Mouse (Mus musculus) neural tube, embryonic 11.5 days (tissue): ENCODE data around the gene Xylt1. TPM values are rescaled to one million over a fixed set of nuclear protein-coding genes. Genes with fewer than 3 reads are reported as not detected.

Experiments used
- ATAC-seq: fragments of 200-750 bp; cut with Nextera tagmentation; 2 replicates; pipeline ENCODE4 v1.8.0; 2017; ENCODE audit warnings: moderate number of reproducible peaks, mild to moderate bottlenecking, moderate TSS enrichment, moderate library complexity; ENCODE audit not compliant: insufficient read depth, low FRiP score, low TSS enrichment
- DNase-seq: peaks from one replicate; pipeline ENCODE4 v3.0.0-alpha.2; 2015; ENCODE audit warnings: low spot score
- H3K27ac ChIP-seq: fragments of 300-500 bp; sonication (generic); 2 replicates; pipeline ENCODE4 v1.5.1; 2014; ENCODE audit warnings: low read depth, mild to moderate bottlenecking, low read length
- H3K27me3 ChIP-seq: fragments of 300-500 bp; sonication (generic); 2 replicates; pipeline ENCODE4 v1.6.1; 2014; ENCODE audit warnings: mild to moderate bottlenecking, low read length, mixed read lengths; ENCODE audit not compliant: control insufficient read depth, insufficient read depth
- H3K36me3 ChIP-seq: fragments of 300-500 bp; sonication (generic); 2 replicates; pipeline ENCODE4 v1.6.1; 2014; ENCODE audit warnings: mild to moderate bottlenecking, low read length, moderate library complexity, mixed read lengths; ENCODE audit not compliant: control insufficient read depth, insufficient read depth
- H3K4me1 ChIP-seq: fragments of 300-500 bp; sonication (generic); 2 replicates; pipeline ENCODE4 v1.6.1; 2014; ENCODE audit warnings: low read length, mixed read lengths; ENCODE audit not compliant: control insufficient read depth, insufficient read depth
- H3K4me2 ChIP-seq: fragments of 300-500 bp; sonication (generic); 2 replicates; pipeline ENCODE4 v1.6.1; 2014; ENCODE audit warnings: low read depth, mild to moderate bottlenecking, moderate library complexity
- H3K4me3 ChIP-seq: fragments of 300-500 bp; sonication (generic); 2 replicates; pipeline ENCODE4 v1.5.1; 2014; ENCODE audit warnings: low read depth, low read length
- H3K9ac ChIP-seq: fragments of 300-500 bp; sonication (generic); 2 replicates; pipeline ENCODE4 v1.6.1; 2014; ENCODE audit warnings: mild to moderate bottlenecking, low read length
- H3K9me3 ChIP-seq: fragments of 300-500 bp; sonication (generic); 2 replicates; pipeline ENCODE4 v1.6.1; 2016; ENCODE audit warnings: low read length; ENCODE audit not compliant: control insufficient read depth
- WGBS: fragments of 180-500 bp; shearing (Covaris S2); extraction: QIAGEN DNeasy Blood & Tissue Kit; methylation state at CpG from one replicate; pipeline ENCODE4 v1.1.7; 2014; 5-methylcytosine and 5-hydroxymethylcytosine counted together
- polyA plus RNA-seq: library from polyadenylated mRNA; unstranded; fragments of >200 nt; fragmentation: Nextera tagmentation; extraction: Ambion mirVana; gene quantifications from 2 replicates; pipeline ENCODE4 v1.2.1, GENCODE M21; 2014

Gene Xylt1
- polyA plus RNA-seq, result 1.5 and 1.6 TPM in 2 replicates

- under 1% methylated on average over 44 of the region's 69 CpGs for WGBS
- Histone ChIP-seq H3K27me3 (0 out of 2 replicates have a peak, but pooled peaks cover 4% of the 10 kb centered on the region), H3K4me3 (peak within 1 kb of the TSS; percentile 78), H3K4me1 (peaks cover 11% of the 10 kb centered on the region; the same call in 1 of the 2 replicates), H3K27ac (peak within 1 kb of the TSS; percentile 73), H3K9ac (peak within 1 kb of the TSS; percentile 82), H3K4me2 (peak within 1 kb of the TSS; percentile 88), H3K9me3 (no peaks in the 10 kb centered on the region), H3K36me3 (no peaks in the 10 kb centered on the region)
- DNase-seq, result peak; percentile 84
- ATAC-seq, result peak; percentile 80
These were observed at the start of gene Xylt1 for GRCm38 (mm10) chr7:117380418-117381187. Gene Xylt1, plus strand, starts transcription at chr7:117380979.

DNA sequence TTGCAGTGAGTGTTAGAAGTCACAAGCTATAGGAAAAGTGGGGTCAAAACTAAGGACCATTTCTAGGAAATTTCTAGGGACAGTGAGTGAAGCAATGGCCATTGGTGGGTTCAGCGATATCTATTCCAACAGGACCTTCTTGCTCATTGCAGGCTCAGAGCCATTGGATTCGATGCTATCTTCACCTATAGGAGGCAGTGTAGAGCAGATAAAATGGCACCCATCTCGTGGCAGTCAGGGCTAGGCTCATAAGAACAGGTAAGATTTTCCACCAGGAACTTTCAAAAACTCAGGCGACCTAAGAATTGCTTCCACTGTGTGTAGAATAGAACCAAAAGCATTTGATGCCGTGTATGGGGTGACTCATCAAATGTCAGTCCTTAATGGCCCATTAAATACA is 46.8 kb upstream of the Xylt1 start:
- DNase-seq, result no peak
- H3K27me3 ChIP-seq, result no peaks in the 10 kb centered on the region
- H3K9ac ChIP-seq, result no peak overlapping the region
- no peaks in the 10 kb centered on the region for H3K36me3 ChIP-seq
- H3K4me2 ChIP-seq, result no peak overlapping the region
- no peak overlapping the region for H3K27ac ChIP-seq
- no peaks in the 10 kb centered on the region for H3K4me1 ChIP-seq
- 78% methylated on average over 5 of the region's 5 CpGs for WGBS
- no peak overlapping the region for H3K4me3 ChIP-seq
- no peaks in the 10 kb centered on the region for H3K9me3 ChIP-seq
- no peak for ATAC-seq

GRCm38 (mm10) chr7:117356316-117356715 is 24.5 kb upstream of the Xylt1 start:
- Histone ChIP-seq H3K9ac (no peak overlapping the region), H3K4me1 (no peaks in the 10 kb centered on the region), H3K4me2 (no peak overlapping the region), H3K36me3 (no peaks in the 10 kb centered on the region), H3K27me3 (no peaks in the 10 kb centered on the region), H3K9me3 (no peaks in the 10 kb centered on the region), H3K4me3 (no peak overlapping the region), H3K27ac (no peak overlapping the region)
- 85% methylated on average over 2 of the region's 2 CpGs for WGBS
- ATAC-seq, result no peak
- no peak for DNase-seq

- Histone ChIP-seq H3K36me3 (no peaks in the 10 kb centered on the region), H3K4me1 (no peaks in the 10 kb centered on the region), H3K4me2 (no peak overlapping the region), H3K9ac (no peak overlapping the region), H3K4me3 (no peak overlapping the region), H3K27ac (no peak overlapping the region), H3K27me3 (no peaks in the 10 kb centered on the region), H3K9me3 (no peaks in the 10 kb centered on the region)
- ATAC-seq, result no peak
- no peak for DNase-seq
- 90% methylated on average over 6 of the region's 6 CpGs for WGBS
These were observed 23.2 kb upstream of the Xylt1 start for GRCm38 (mm10) chr7:117357425-117358194.

DNA sequence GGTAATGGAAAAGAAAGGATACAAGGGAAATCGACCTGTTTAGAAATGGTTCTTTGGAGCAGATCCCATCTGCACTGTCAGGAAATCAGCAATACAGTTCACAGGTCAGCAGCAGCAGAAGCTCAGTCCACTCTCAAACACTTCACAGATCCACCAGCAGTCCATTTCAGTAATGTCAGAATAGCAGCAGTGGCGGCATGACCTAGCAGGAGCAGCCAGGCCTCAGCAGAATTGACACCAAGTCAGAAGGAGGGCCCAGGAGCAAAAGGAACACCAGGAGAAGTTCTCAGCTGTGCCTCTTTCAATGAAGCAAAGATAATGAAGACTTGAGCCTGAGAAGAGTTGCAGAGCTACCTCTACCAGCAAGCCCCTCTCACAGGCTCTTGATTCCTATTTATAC is 19.5 kb upstream of the Xylt1 start:
- Histone ChIP-seq H3K36me3 (no peaks in the 10 kb centered on the region), H3K4me2 (no peak overlapping the region), H3K4me1 (no peaks in the 10 kb centered on the region), H3K9ac (no peak overlapping the region), H3K9me3 (no peaks in the 10 kb centered on the region), H3K27ac (no peak overlapping the region), H3K4me3 (no peak overlapping the region), H3K27me3 (no peaks in the 10 kb centered on the region)
- WGBS, result 89% methylated on average over 2 of the region's 2 CpGs
- ATAC-seq (no peak), DNase-seq (no peak)

- ATAC-seq (no peak), DNase-seq (no peak)
- Histone ChIP-seq H3K4me1 (no peaks in the 10 kb centered on the region), H3K27ac (no peak overlapping the region), H3K9me3 (no peaks in the 10 kb centered on the region), H3K4me2 (no peak overlapping the region), H3K4me3 (no peak overlapping the region), H3K27me3 (no peaks in the 10 kb centered on the region), H3K36me3 (no peaks in the 10 kb centered on the region), H3K9ac (no peak overlapping the region)
- WGBS, result 87% methylated on average over 4 of the region's 4 CpGs
These were observed 18.3 kb upstream of the Xylt1 start for GRCm38 (mm10) chr7:117362493-117362892.

- Histone ChIP-seq H3K27ac (no peak overlapping the region), H3K36me3 (no peaks in the 10 kb centered on the region), H3K4me2 (no peak overlapping the region), H3K27me3 (no peaks in the 10 kb centered on the region), H3K9me3 (no peaks in the 10 kb centered on the region), H3K4me1 (no peaks in the 10 kb centered on the region), H3K9ac (no peak overlapping the region), H3K4me3 (no peak overlapping the region)
- 84% methylated on average over 6 of the region's 6 CpGs for WGBS
- DNase-seq (no peak), ATAC-seq (no peak)
These were observed 12.0 kb upstream of the Xylt1 start for GRCm38 (mm10) chr7:117368647-117369289.

DNA sequence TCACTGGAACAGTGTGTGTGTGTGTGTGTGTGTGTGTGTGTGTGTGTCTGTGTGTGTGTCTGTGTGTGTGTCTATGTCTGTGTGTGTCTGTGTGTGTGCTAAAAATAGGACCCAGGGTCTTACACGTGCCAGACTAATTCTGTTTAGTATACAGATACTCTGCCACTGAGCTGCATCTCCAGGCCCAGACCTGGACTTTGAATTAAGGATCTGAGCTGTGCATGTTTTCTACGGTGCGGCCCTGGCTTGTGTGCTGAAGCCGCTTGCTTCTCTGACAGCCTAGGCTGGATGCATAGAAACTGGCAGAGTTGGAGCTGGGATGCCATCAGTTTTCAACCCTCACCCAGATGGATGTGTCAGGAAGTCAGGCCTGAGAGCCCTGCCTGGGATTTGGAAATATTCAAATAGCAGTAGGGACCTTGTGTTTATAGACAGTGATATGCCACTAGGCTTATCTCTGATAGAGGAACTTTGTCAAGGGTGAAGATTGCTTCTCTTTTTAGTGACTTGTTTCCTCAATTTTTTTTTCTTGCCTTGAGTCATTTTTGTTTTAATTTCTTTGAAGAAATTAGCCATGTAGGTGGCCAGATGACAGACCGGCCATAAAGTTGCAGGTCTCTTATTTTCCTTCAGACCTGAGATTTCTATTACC is 11.4 kb upstream of the Xylt1 start:
- Histone ChIP-seq H3K4me3 (no peak overlapping the region), H3K27me3 (no peaks in the 10 kb centered on the region), H3K9me3 (no peaks in the 10 kb centered on the region), H3K27ac (no peak overlapping the region), H3K36me3 (no peaks in the 10 kb centered on the region), H3K9ac (no peak overlapping the region), H3K4me2 (no peak overlapping the region), H3K4me1 (no peaks in the 10 kb centered on the region)
- 84% methylated on average over 5 of the region's 5 CpGs for WGBS
- DNase-seq, result no peak
- ATAC-seq, result no peak
